Mouse (Mus musculus) retina, postnatal 1 day (tissue): ENCODE measurements at regions not wholly inside any gene's neighbourhood (a gene's known extent, or its start where the extent isn't known, plus 50 kb on each side); places are given as distances from the start of the nearest gene placed in this dataset.
A peak's percentile ranks its signal among the peaks of the same experiment; 100 is the strongest.

Experiments used
- DNase-seq: peaks from one replicate; pipeline ENCODE4 v3.0.0-alpha.2; 2012

- DNase-seq: no peak
Observed at GRCm38 (mm10) chr3:125155319-125155718, 248.6 kb upstream of the Ndst4 start.

- DNase-seq: no peak
Observed at GRCm38 (mm10) chr3:125159763-125160162, 244.1 kb upstream of the Ndst4 start.

- no peak for DNase-seq
Observed at GRCm38 (mm10) chr3:125190571-125190970, 213.3 kb upstream of the Ndst4 start.

- DNase-seq: no peak
Observed at GRCm38 (mm10) chr3:125220913-125221312, 183.0 kb upstream of the Ndst4 start.

GRCm38 (mm10) chr3:125251124-125251523 lies 152.8 kb upstream of the Ndst4 start:
- DNase-seq: no peak

GRCm38 (mm10) chr3:125260909-125261308 lies 143.0 kb upstream of the Ndst4 start:
- DNase-seq: no peak

- DNase-seq: no peak
Observed at GRCm38 (mm10) chr3:125270695-125271094, 133.2 kb upstream of the Ndst4 start.

GRCm38 (mm10) chr3:125271215-125271614 lies 132.7 kb upstream of the Ndst4 start:
- DNase-seq: peak; percentile 9

- no peak for DNase-seq
Observed at GRCm38 (mm10) chr3:125278605-125279004, 125.3 kb upstream of the Ndst4 start.

- DNase-seq: no peak
Observed at GRCm38 (mm10) chr3:125279007-125279406, 124.9 kb upstream of the Ndst4 start.

GRCm38 (mm10) chr3:125279610-125280009 lies 124.3 kb upstream of the Ndst4 start:
- DNase-seq: no peak

- DNase-seq: no peak
Observed at GRCm38 (mm10) chr3:125288598-125288997, 115.3 kb upstream of the Ndst4 start.

GRCm38 (mm10) chr3:125289355-125289933 lies 114.4 kb upstream of the Ndst4 start:
- no peak for DNase-seq

GRCm38 (mm10) chr3:125306675-125307074 lies 97.2 kb upstream of the Ndst4 start:
- no peak for DNase-seq

GRCm38 (mm10) chr3:125327079-125327478 lies 76.8 kb upstream of the Ndst4 start:
- no peak for DNase-seq

GRCm38 (mm10) chr3:125337423-125337822 lies 66.5 kb upstream of the Ndst4 start:
- no peak for DNase-seq

- DNase-seq: no peak
Observed at GRCm38 (mm10) chr3:125338178-125338692, 65.6 kb upstream of the Ndst4 start.
